Mouse (Mus musculus): Measurements from ENCODE around the gene Bcar3.
A peak's percentile ranks its signal among the peaks of the same experiment; 100 is the strongest.

The Bcar3 gene

DNA sequence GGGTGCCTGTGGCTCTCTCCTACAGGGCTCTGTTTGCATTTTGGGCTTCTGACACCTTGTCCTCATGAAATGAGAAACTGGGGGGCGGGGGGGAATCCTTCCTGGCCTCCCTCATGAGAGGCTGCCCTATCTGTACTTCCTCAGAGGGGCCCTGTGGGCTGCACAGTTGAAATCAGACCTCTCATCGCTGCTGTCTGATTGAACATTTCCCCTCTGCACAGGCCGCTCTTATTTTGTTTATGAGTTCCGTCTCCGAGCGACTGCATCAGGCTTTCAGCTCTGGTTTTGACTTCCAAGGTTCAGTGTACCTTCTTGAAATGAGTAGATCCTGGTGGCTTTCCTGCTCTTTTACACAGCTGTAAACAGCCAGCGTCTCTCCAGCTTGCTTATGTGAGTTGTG lies 40.4 kb downstream of the Bcar3 start:
- no peak for DNase-seq (ENCODE audit: inconsistent age in 2 of 2, low spot score in 1 of 2)

DNA sequence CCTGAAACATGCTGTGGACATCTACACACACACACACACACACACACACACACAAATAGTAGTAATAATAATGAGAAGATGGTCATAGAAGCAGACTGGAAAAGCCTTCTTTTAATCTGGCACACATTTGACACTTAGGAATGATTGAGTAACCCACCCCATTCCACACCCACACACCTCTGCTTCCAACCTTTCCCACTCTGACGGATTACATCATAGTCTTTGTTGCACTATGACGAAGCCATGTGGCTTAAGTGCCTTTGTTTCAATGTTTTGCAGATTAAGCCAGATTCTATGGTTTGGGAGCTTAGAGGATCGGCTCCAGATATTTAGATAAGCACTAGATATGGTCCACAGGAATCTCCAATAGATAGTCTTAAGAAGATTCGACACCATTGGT lies 42.1 kb downstream of the Bcar3 start:
- DNase-seq (ENCODE audit: inconsistent age in 2 of 2, low spot score in 1 of 2): no peak

DNA sequence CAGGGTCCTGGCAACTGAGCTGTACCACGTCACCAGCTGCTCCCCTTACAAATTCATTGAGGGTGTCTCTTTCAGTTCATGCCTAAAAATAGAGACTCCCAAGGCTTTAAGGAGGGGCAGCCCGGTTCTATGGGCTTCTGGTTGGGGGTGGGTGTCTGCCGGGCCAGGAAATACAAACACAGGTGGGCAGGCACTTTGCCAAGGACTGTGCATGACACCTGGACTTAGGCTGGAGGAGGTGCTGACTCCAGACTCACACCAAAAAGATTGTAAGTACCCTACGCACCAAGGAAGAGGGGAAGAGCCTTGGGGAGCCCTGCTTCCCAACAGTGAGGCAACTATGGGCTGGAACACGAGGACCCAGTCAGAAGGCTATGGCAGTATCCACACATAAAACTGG lies 44.1 kb downstream of the Bcar3 start:
- no peak for DNase-seq (ENCODE audit: inconsistent age in 2 of 2, low spot score in 1 of 2)

DNA sequence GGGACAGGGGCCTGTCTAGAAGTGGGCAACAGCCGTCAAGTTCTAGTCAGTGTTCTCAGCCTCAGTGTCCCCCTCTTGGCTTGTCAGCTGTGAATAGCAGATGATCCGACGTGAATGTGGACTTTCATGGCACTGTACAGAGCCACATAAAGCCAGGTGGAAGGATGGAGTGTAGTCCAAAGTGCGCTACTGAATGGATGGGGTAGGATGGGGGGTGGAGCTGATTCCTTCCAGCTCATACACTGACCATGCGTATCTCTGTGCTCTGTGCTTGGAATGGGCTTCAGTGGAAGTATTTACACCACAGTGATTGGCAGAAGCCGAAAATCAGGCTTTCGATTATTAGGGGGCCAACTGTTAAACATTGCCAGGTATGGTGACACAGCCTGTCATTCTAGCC lies 45.0 kb downstream of the Bcar3 start:
- no peak for DNase-seq (ENCODE audit: inconsistent age in 2 of 2, low spot score in 1 of 2)

DNA sequence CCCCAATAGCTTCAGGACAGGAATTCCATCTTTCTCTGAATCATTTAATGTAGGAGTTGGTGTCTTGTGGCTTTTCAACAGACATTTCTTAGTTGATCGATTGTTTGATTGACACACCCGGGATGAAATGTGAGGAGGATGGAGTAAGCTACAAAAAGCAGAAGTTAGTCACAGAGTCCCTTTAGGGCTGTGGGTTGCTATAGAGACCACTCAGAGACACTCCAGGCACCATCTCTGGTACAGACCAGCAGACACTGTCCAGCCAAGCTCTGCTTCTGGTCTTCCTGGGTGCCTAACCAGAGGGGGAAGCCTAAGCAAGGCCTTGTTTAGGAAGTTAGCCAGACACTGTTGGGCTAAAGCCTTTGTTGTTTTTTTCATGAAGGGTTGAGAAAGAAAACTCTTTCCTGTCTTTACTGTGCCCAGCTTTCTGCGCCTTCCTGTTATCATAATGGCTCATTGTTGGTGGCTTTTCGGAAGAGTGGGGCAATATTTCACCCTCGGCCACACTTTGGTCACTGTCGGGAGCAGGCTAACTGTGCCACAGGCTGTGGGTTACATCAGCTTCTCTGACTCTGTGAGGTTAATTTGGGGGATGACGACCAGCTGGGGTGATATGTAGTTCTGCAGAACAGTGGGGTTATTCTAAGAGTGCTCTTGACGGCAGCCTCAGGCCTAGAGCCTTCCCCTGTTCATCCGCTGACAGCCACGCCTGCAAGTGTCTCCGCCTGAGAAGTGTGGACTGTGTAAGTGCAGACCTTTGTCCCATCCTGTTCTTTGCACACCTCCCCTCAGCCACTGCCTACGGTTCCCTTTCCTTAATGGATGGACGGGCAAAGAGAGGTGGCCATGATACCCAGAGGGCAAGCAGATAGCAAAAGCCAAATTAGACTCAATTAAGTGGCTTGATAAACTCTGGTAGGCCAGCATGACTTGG lies 46.5 kb downstream of the Bcar3 start:
- no peak for DNase-seq (ENCODE audit: inconsistent age in 2 of 2, low spot score in 1 of 2)

DNA sequence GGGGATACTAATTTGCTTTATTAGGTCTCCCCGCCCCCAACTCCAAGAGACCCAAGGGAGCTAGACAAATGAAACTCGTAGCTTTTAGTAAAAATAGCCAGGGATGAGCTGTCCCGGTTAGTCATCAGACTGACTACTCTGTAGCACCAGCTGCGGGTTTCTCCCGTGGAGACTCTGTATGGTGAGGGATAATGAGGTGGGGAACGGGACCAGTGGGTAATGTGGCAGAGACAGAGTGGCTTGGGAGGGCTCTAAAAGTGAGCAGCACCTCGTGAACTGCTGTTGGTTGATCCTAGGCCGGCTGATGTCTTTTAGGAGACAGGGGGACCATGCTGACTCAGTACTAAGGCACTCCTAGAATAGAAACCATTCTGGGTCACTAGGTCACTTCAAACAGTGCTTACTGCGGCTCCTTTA lies 49.5 kb downstream of the Bcar3 start:
- DNase-seq (ENCODE audit: inconsistent age in 2 of 2, low spot score in 1 of 2): peak; percentile 33 to 77

DNA sequence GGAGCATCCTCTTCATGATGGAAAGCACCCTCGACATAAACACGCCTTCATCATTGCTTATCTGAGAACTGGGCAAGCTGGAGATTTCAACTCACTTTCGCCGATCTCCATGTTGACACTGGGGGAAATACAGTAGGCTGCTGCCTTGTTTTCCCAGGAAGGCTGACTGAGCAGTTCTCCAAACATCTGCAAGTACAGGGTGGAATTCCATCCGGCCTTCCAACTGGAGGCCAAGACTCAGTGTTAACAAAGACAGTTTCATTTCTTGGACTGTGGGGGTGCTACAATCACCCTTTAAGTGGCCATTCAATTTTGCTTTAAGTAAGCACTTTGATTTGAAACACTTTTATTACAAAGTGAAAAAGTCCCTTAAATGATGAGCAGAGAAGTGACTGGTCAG lies 50.4 kb downstream of the Bcar3 start:
- no peak for DNase-seq (ENCODE audit: inconsistent age in 2 of 2, low spot score in 1 of 2)

DNA sequence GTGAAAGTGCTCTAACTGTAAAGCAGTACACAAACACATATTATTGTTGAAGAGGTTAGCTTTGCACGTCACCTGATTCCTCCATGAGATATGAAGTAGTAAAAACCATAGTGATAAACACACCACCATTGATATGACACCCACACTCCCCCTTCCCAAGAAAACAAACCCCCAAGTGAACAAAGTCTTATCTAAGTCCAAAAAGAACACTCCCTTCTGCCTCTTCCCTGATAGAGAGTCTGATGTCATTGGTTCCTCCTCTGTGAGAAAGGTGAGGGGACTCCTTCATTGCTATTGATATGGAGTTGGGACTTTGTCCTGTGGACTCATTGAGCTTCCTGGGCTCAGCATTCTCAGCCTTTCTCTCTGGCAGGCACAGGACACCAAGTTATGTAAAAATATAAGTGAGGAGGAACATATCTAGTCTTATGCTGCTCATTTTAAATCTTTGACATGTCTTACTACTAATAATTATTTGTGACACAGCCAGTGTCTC lies 52.1 kb downstream of the Bcar3 start:
- DNase-seq (ENCODE audit: inconsistent age in 2 of 2, low spot score in 1 of 2): no peak

DNA sequence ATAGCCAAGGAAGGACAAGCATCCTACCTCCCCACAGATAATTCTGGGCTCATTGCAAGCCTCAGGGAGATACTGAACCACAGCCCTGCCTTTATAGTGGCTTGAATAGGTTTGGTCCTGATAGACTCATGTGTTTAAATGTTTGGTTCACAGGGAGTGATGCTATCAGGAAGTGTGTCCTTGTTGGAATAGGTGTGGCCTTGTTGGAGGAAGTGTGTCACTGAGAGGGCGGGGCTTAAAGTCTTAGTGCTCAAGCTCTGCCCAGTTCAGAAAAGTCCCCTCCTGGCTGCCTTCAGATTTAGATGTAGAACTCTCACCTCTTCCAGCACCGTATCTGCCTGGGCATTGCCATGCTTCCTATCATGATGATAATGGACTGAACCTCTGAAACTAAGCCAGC lies 52.7 kb downstream of the Bcar3 start:
- DNase-seq (ENCODE audit: inconsistent age in 2 of 2, low spot score in 1 of 2): no peak

DNA sequence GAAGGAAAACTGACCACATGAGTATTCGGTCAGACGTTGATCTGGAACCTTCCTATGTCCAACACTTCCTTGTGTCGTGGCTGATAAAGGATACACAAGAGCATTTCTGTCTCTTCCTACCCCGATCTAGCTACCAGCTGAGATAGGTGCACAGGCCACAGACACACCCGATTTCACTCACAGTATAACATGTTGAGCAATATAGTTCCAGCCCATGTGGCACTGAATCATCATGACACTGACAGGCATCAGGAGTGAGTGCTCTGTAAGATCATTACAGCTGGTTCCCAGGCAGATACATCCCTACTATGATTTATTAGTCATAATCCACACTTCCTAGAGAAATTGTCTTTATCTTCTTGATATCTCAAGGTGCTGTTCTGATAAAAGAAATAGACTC lies 54.7 kb downstream of the Bcar3 start:
- no peak for DNase-seq (ENCODE audit: inconsistent age in 2 of 2, low spot score in 1 of 2)

DNA sequence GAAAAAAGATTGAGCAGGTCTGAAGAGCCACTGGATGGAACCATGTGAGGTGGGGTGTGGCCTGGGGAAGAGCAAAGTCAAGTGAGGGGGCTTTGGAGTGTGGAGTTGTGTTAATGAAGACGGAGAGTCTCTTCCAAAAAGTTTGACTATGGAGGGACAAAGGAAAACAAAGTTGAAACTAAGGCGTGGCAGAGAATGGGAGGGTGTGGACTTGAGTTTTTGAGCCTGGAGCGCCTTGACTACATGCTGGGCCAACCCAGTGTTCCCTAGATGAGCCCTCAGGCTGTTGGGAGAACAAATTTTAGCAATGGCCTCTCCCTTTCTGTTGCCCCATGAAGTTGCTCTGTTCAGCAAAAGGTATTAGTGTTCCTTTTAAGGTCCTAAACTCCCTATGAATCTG lies 58.9 kb downstream of the Bcar3 start:
- no peak for DNase-seq (ENCODE audit: inconsistent age in 2 of 2, low spot score in 1 of 2)

DNA sequence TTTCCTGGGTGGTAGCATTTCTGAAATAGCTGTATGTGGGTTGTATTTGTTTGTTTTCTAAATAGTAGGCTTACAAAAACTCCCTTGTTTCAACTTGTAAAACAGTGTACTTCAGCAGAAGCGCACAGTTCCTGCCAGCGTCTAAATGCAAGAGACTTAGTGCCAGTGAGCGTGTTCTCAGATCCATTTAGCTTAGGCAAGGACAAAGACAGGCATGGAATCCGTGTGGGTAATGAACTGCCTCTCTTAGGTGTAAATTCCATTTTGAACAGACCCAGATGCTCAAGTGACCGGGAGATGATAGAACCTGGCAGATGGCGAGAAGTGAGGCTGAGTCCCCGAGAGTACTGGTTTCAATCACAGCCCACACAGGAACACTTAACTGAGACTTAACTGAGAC lies 65.5 kb downstream of the Bcar3 start:
- no peak for DNase-seq (ENCODE audit: inconsistent age in 2 of 2, low spot score in 1 of 2)

DNA sequence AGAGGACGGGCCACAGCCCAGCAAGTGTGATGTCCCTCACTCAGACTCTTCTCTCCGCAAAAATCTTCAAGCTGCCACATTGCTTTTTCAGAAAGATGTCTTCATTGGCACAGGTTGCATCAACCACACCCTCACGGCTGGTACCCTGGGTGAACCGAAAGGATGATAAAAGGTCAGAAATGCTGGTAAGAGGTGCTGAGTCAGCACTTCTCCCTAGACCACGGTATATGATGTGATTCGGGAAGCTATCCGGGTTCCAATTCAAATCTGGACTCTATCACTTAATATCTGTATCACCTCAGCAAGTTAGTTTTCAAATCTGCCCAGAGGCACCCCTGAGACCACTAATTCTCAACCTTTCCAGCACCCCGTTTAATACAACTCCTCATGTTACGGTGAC lies 66.0 kb downstream of the Bcar3 start:
- DNase-seq (ENCODE audit: inconsistent age in 2 of 2, low spot score in 1 of 2): no peak

DNA sequence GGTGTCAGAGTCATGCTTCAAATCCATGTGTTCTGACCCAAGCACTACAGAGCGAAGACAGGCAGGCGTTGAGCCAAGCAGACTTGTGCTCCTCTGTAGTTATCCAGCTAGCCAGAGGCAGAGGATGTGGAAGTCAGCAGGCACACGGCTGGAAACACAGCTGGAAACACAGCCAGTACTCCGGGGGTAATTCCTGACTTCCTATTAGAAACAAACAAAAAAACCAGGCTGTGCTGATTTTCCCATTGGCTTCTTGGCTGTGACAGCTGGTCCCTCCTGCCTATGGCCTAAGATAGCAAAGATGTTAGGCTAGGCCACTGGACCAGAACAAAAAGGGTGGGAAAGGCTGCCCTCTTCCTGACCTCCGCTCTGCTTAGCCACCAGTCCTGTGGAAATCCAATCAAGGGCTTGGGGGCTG lies 66.8 kb downstream of the Bcar3 start:
- no peak for DNase-seq (ENCODE audit: inconsistent age in 2 of 2, low spot score in 1 of 2)

DNA sequence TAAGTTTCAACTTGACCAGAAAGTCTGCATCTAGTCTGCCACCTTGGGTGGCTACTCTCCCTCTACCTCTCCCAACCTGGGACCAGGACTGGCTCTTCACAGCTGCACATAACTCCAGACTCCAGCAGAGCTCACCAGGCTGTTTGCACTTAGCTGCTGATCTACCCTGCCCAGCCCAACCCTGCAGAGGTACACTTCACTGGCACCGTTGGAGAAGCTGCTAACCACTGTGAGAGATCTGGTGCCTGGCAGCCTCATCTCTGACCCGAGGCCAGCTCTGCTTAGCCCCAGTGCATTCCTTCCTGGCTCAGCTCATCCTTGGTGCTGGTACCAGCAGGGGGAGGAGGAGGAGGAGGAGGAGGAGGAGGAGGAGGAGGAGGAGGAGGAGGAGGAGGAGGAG lies 68.8 kb downstream of the Bcar3 start:
- DNase-seq (ENCODE audit: inconsistent age in 2 of 2, low spot score in 1 of 2): peak; percentile 29 to 61

DNA sequence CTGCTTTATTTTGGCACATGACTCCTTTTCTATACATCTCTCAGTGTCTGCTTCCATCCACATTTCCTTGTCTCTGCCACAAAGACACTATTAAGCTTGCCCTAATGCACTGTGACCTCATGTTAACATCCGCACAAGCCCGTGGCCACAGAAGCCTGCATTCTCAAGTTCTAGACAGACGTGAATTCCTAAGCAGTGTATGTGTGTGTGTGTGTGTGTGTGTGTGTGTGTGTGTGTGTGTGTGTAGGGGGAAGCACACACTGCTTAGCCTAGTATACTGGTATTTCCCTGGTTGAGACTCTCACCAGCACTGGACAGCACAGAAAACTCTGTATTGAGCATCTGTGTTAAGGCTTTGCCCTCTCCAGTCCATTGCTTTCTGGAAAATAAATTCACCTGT lies 70.6 kb downstream of the Bcar3 start:
- DNase-seq (ENCODE audit: inconsistent age in 2 of 2, low spot score in 1 of 2): no peak

DNA sequence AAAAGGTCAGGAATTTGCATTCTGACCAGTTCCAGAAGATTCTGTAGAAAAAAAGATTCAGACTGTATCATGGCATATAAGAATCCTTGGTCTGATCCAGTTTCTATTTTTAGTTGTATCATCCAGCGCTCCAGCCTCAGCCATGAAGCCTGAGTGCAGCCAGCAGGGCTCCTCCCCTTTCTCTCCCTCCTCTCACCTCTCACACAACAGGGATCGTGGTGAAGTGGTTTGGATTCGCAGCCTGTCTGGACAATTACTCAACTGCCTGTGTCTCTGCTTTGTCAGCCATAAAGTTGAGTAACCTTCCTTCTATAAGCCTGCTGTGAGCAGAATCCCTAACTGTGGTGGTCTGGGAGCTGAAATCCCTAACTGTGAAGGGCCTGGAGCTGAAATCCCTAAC lies 71.4 kb downstream of the Bcar3 start:
- peak; percentile 59 to 83 for DNase-seq (ENCODE audit: inconsistent age in 2 of 2, low spot score in 1 of 2)

DNA sequence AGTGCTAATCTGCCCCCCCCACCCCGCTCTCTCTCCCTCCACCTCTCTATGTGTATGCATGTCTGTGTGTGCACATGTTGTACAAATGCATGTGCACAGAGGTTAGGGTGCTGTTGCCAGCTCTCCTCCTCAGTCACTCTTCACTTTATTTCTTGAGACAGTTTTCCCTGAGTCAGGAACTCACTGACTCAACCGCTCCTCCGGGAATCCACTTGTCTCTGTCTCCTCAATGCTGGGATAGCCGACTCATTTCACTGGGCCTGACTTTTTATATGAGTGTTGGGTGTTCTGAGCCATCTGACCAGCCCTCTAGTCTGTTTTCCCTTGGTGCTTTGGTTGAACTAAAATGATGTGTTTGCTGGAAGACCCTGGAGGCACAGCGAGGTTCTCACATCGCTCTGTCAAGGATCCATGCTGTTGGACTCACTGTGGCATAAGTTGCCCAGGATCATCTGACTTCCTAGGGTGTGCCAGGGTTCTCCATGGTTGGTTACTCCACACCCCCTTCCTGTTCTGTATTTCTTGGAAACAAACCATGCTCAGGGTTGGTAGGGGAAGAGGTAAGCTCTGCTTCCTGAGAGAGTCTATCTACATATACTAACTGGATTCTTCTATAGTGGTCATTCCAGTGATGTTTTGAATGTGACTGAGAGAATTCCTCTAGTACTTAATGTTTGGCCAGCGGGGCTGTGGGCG lies 77.9 kb downstream of the Bcar3 start:
- DNase-seq (ENCODE audit: inconsistent age in 2 of 2, low spot score in 1 of 2): no peak

DNA sequence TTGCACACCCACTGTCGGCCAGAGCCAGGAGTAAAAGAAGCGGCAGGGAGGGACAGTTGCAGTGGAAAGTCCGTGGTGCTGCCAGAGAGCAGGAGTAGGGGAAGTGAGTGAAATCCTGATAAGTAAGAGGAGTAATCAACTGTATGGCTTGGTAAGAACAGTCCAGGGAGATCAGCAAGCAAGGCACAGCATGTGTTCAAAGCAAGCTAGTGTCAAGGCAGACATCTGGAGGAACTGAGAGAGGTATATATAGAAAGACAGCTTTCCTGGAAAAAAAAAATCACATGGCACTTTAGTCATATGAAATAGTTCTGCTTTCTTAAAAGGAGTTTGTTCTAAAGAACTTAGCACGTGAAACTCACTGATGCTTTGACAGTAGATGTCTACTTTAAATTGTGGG lies 78.7 kb downstream of the Bcar3 start:
- DNase-seq (ENCODE audit: inconsistent age in 2 of 2, low spot score in 1 of 2): no peak

DNA sequence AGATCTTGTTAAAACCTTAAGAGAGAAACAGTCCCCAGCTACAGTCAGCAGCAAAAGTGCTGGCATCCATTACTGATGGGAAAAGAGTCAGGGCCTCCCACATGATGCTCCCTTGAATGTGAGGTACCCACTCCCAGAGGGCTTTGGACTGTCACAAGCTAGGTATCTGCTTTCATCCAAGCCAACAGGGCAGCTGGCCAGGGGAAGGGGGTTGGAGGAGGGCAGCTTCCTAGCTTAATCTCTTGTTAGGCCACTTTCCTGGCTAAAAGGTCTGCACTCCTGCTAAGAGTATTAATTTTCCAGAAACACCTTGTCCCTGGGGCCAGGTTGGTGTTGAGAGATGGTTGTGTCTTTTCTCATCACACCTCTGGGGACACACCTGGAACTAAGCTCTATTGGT lies 82.1 kb downstream of the Bcar3 start:
- DNase-seq (ENCODE audit: inconsistent age in 2 of 2, low spot score in 1 of 2): no peak

DNA sequence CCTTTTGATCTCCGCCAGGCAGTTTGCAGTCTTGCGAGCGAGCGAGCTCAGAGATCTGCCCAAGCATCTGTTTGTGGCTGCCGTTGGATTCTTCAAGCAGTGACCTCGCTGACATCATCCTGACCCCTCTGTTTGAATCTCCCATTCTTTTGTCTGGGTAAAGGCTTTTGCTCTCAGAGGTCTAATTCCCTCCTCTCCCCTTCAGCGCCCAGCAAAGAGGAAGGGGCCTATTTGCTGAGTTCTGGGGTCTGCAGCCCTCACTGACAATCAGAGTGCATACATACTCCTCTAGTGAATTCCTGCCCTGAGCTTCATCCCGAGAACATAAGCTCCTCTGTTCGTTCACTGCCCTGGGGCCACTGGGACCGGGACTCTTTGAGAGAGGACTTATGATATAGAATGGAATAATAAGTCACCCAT lies 82.5 kb downstream of the Bcar3 start:
- DNase-seq (ENCODE audit: inconsistent age in 2 of 2, low spot score in 1 of 2): no peak

DNA sequence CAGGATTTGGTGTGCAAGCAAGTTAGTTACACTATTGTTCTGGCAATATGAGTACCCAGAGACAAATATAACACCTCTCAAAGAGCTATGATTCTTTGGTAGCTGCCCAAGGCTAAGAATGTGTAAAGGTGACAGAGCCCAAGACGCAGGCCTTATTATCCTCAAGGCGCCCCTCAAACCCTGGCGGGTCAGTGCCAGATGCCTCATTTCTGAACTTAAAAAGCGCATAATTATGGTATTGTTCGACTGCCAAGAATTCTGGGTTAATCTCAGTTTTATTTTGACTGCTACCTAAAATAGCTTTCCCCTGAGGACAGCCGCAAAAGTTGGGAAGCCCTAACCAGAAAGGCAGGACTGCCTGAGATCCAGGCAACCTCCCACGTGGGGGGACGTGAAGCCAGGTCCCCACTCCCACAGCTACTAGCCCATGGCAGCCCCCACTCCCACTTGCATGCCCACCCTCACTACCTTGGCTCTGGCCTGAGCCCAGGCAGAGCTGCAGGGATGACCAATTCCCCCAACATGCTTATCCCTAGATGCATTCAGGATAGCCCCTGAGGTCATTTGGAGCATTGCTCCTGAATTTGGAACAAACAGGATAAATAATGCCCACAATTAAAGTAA lies 83.0 kb downstream of the Bcar3 start:
- DNase-seq (ENCODE audit: inconsistent age in 2 of 2, low spot score in 1 of 2): no peak
